Mouse (Mus musculus) midbrain, postnatal 0 days (tissue): Measurements from ENCODE around the gene Snrnp25. TPM values are rescaled to one million over a fixed set of nuclear protein-coding genes. Genes with fewer than 3 reads are reported as not detected.
A peak's percentile ranks its signal among the peaks of the same experiment; 100 is the strongest.

ENCODE experiments used
- ATAC-seq: fragments of 200-750 bp; cut with Nextera tagmentation; 2 replicates; pipeline ENCODE4 v1.8.0; 2017; ENCODE audit warnings: moderate number of reproducible peaks, mild to moderate bottlenecking, moderate TSS enrichment, moderate library complexity; ENCODE audit not compliant: low FRiP score
- DNase-seq: peaks from one replicate; pipeline ENCODE4 v3.0.0-alpha.2; 2015; ENCODE audit warnings: low spot score
- H3K27ac ChIP-seq: fragments of 300-500 bp; sonication (generic); 2 replicates; pipeline ENCODE4 v1.5.1; 2014; ENCODE audit warnings: low read depth, mild to moderate bottlenecking, low read length, mixed read lengths
- H3K27me3 ChIP-seq: fragments of 300-500 bp; sonication (generic); 2 replicates; pipeline ENCODE4 v1.6.1; 2014; ENCODE audit warnings: low read length, control low read depth, mixed read lengths; ENCODE audit not compliant: insufficient read depth
- H3K36me3 ChIP-seq: fragments of 300-500 bp; sonication (generic); 2 replicates; pipeline ENCODE4 v1.6.1; 2014; ENCODE audit warnings: low read length, control low read depth, mixed read lengths; ENCODE audit not compliant: insufficient read depth
- H3K4me1 ChIP-seq: fragments of 300-500 bp; sonication (generic); 2 replicates; pipeline ENCODE4 v1.6.1; 2014; ENCODE audit warnings: mild to moderate bottlenecking, control low read depth, antibody characterized with exemption, low read length, mixed read lengths; ENCODE audit not compliant: insufficient read depth
- H3K4me2 ChIP-seq: fragments of 300-500 bp; sonication (generic); 2 replicates; pipeline ENCODE4 v1.6.1; 2014; ENCODE audit warnings: low read depth, mild to moderate bottlenecking, low read length, mixed read lengths; ENCODE audit not compliant: poor library complexity, severe bottlenecking
- H3K4me3 ChIP-seq: fragments of 300-500 bp; sonication (generic); 2 replicates; pipeline ENCODE4 v1.5.1; 2014; ENCODE audit warnings: low read depth, mild to moderate bottlenecking, low read length, moderate library complexity
- H3K9ac ChIP-seq: fragments of 300-500 bp; sonication (generic); replicated peaks from 2 replicates; pipeline ENCODE4 v1.6.1; 2014; ENCODE audit warnings: mild to moderate bottlenecking, low read length, moderate library complexity, mixed read lengths; ENCODE audit not compliant: poor library complexity, severe bottlenecking
- H3K9me3 ChIP-seq: fragments of 300-500 bp; sonication (generic); 2 replicates; pipeline ENCODE4 v1.6.1; 2016; ENCODE audit warnings: low read length, control low read depth
- CTCF ChIP-seq: IDR thresholded peaks from 2 replicates; pipeline ENCODE4 v1.5.1; 2016; ENCODE audit warnings: antibody characterized with exemption, mild to moderate bottlenecking
- WGBS: fragments of 180-500 bp; shearing (Covaris S2); extraction: QIAGEN DNeasy Blood & Tissue Kit; methylation state at CpG from one replicate; pipeline ENCODE4 v1.1.7; 2014; 5-methylcytosine and 5-hydroxymethylcytosine counted together
- polyA plus RNA-seq: library from polyadenylated mRNA; unstranded; fragments of >200 nt; fragmentation: Nextera tagmentation; extraction: Ambion mirVana; gene quantifications from 2 replicates; pipeline ENCODE4 v1.2.1, GENCODE M21; 2015
- total RNA-seq: library from RNA; depleted of rRNA; stranded (reverse); fragments of >200 nt; gene quantifications from 2 replicates; pipeline ENCODE4 v1.2.3, GENCODE M21; 2014

Gene Snrnp25
- total and polyA plus RNA-seq, 2 experiments from 2014 or later = 13.3 to 47.8 TPM

DNA sequence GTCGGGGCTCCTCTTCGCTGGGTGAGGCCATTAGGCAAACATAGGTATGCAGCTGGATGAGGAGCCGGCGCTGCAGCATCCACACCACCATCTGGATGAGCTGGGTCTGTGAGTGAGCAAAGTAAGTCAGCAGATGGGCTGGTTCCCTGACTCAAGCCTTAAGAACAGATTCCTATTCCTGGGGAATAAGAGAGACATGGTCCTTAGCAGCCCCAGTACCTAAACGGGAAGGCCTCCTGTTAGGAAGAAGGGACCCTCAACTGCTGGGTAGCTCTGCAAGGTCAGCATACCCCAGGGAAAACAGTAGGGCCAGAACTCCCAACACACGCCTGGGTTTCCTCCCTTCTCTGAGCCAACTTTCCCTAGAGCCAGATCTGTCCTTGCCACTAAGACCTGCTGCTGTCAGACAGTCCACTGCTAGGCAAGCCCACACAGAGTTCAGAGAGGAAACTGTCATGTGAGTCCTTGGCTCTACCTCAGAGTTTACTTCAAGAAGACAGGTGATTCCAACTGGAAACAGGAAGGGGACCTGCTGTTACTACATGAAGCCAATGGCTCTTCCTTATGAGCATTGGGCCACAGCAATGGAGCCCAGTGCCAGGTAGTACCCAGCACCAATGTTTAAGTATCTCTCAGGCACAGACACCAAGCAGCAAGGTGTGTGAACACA, 29.7 kb downstream of the Snrnp25 start:
- Histone ChIP-seq H3K4me2 (no peak overlapping the region), H3K4me1 (0 out of 2 replicates have a peak, but pooled peaks cover 5% of the 10 kb centered on the region), H3K27me3 (no peaks in the 10 kb centered on the region), H3K4me3 (no peak overlapping the region), H3K9me3 (no peaks in the 10 kb centered on the region), H3K9ac (no peak overlapping the region), H3K27ac (no peak overlapping the region; the same call in 1 of the 2 replicates), H3K36me3 (peaks cover 34% of the 10 kb centered on the region)
- 88% methylated on average over 6 of the region's 6 CpGs for WGBS
- TF ChIP-seq CTCF = no peak
- DNase-seq (no peak), ATAC-seq (no peak)

DNA sequence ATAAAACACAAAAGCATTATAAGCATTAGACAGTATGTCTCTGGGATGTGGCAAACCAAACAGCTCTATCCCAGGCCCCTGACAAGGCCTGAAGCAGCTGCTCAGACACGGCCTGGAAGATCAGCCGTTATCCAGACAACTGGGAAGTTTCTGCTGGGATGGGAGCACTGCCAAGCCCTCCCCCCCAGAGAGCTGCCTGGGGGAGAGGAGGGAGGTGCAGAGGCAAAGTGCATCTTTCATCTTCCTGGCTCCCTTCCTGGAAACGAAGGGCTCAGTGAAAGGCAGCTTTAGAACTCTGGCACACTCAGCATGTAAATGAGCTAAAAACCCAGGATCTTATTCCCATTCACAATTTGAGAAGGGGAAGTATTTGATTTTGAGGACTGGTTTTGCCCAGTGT, 30.4 kb downstream of the Snrnp25 start:
- no peak overlapping the region for H3K27ac ChIP-seq
- peaks cover 36% of the 10 kb centered on the region for H3K36me3 ChIP-seq
- no peak for TF ChIP-seq CTCF
- peak; percentile 88 for DNase-seq
- H3K9me3 ChIP-seq = no peaks in the 10 kb centered on the region
- ATAC-seq = peak; percentile 36; the same call in 1 of the 2 replicates
- no peak overlapping the region for H3K9ac ChIP-seq
- H3K4me1 ChIP-seq = 0 out of 2 replicates have a peak, but pooled peaks cover 5% of the 10 kb centered on the region
- WGBS = 30% methylated on average over 3 of the region's 3 CpGs
- H3K4me2 ChIP-seq = no peak overlapping the region
- no peaks in the 10 kb centered on the region for H3K27me3 ChIP-seq
- H3K4me3 ChIP-seq = no peak overlapping the region

DNA sequence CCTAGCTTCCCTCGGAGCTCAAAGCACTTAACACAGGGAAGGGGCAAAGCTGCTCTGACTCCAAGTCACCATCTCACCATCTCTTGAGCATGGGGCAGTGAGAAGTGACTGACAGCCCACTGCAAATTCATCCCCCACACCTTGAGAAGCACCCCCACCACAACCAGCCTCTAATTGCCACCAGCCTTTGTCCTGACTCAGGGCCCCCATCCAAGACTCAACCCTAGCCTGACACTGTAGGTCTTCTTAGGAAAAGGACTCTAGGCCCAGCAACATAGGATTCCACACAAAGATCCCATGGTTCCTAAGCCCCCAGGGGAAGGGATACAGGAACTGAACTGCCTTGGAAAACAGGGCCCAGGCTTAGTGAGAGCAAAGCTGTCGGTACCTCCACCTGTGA, 30.9 kb downstream of the Snrnp25 start:
- DNase-seq (no peak), ATAC-seq (no peak)
- peak overlapping the region; percentile 44; the same call in 1 of the 2 replicates for H3K27ac ChIP-seq
- H3K9me3 ChIP-seq = no peaks in the 10 kb centered on the region
- 46% methylated on average over 2 of the region's 2 CpGs for WGBS
- peaks cover 37% of the 10 kb centered on the region for H3K36me3 ChIP-seq
- 0 out of 2 replicates have a peak, but pooled peaks cover 5% of the 10 kb centered on the region for H3K4me1 ChIP-seq
- no peak overlapping the region for H3K9ac ChIP-seq
- no peak overlapping the region for H3K4me3 ChIP-seq
- TF ChIP-seq CTCF = no peak
- H3K27me3 ChIP-seq = no peaks in the 10 kb centered on the region
- H3K4me2 ChIP-seq = no peak overlapping the region

DNA sequence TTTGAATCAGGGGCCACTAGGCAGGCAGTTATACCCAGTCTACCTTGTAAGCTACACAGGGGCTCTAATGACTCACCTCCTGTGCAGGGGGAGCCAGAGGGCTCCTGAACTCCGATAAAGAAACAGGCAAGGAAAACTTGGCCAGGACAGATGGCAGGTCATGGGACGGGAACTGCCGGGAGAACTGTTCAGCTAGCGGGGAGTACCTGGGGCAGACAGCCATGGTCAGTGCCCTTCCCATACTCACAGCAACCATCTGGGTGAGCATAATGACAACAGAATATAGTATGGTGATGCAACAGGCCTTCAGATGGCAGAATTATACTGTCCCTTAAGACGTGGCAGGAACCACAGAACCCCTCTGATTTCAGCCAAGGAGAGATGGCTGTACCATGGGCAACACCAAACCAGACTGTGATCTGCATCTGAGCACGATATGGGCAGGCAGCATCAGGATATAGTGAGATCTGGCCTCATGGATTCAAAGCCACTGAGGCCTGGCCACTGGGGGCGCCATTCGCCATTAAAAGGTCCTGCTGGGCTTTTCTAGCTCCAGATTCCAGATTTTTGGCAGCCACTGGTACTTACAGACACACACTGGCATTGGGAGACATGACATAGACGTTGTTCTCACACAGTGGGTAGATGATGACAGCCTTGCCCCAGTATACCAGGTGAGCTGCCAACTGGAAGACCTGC, 31.6 kb downstream of the Snrnp25 start:
- no peaks in the 10 kb centered on the region for H3K9me3 ChIP-seq
- no peak overlapping the region for H3K4me2 ChIP-seq
- peak; percentile 81 for TF ChIP-seq CTCF
- 57% methylated on average over 9 of the region's 9 CpGs for WGBS
- no peaks in the 10 kb centered on the region for H3K27me3 ChIP-seq
- peak; percentile 82 for DNase-seq
- peak overlapping the region; percentile 44; the same call in 1 of the 2 replicates for H3K27ac ChIP-seq
- no peak overlapping the region for H3K9ac ChIP-seq
- peaks cover 37% of the 10 kb centered on the region for H3K36me3 ChIP-seq
- no peak overlapping the region for H3K4me3 ChIP-seq
- 0 out of 2 replicates have a peak, but pooled peaks cover 5% of the 10 kb centered on the region for H3K4me1 ChIP-seq
- ATAC-seq = no peak

DNA sequence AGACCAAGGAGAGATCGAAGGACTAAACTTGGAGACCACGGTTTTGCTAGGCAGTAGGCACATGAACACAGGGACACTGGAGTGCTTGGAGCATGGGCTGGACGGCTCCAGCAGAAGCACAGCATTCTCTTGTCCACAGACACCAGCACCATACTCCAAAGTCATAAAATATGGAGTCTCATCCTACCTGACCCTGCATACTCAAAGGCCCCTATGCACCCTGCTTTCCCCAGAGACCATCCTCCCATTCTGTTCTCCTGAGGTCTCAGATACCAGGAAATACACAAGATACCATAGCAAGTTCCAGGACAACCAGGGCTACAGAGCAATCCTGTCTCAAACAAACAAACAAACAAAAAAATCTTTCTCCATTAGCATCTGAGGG, 32.2 kb downstream of the Snrnp25 start:
- Histone ChIP-seq H3K9ac (no peak overlapping the region), H3K9me3 (no peaks in the 10 kb centered on the region), H3K36me3 (peaks cover 40% of the 10 kb centered on the region), H3K4me1 (0 out of 2 replicates have a peak, but pooled peaks cover 5% of the 10 kb centered on the region), H3K4me3 (no peak overlapping the region), H3K4me2 (no peak overlapping the region), H3K27me3 (no peaks in the 10 kb centered on the region), H3K27ac (no peak overlapping the region)
- TF ChIP-seq CTCF = no peak
- no peak for DNase-seq
- ATAC-seq = no peak
- 86% methylated on average over 3 of the region's 3 CpGs for WGBS
